ENCODE assay signal across 8 mouse cellular contexts in the genomic region with DNA sequence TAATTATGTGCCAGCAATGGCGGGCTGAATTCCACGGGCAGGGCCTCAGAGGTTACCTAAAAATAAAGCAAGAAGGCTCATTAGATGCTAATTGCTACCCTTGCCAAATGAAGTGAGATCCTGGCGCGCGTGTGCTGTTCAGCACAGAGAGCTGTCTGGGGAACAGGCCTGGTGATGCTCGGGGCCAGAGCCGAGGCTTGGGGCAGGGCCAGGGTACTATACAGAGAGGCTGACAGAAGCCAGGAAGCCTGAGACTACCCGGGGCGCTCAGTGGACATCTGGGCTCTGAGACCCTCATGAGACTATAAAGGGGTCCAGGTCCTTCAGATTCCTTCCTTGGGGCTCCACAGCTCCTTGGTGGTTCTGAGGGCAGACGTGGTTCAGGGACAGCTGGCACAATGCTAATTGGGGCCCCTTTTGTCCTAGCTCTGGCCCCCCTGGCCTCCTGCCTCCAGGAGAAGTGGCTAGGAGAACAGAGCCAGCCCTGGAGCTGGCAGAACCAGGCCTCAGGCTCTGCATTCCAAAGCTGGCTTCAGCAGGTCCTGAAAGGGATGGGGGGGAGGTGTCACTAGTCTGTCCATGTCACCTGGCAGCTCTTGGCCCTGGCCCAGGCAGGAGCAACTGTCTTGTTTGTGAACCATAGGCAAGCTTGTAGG.
DNase-seq lines count a peak whose midpoint lies in the region; ATAC-seq lines count a peak whose summit lies in the region.

No protein-coding gene starts in this region.

- no peak overlapping the region for H3K9ac ChIP-seq in embryonic facial prominence, embryonic 15.5 days
- H3K9ac ChIP-seq in neural tube, embryonic 12.5 days, result no peak overlapping the region

- no peaks in the 10 kb centered on the region for H3K36me3 ChIP-seq in embryonic facial prominence, embryonic 15.5 days
- no peaks in the 10 kb centered on the region for H3K36me3 ChIP-seq in neural tube, embryonic 12.5 days

- H3K4me1 ChIP-seq in embryonic facial prominence, embryonic 15.5 days, result peaks cover 22% of the 10 kb centered on the region
- peaks cover 23% of the 10 kb centered on the region for H3K4me1 ChIP-seq in neural tube, embryonic 12.5 days

- intact Hi-C loops in gastrocnemius, postnatal 14 days (cut with DNase I; ENCODE audit: low total_unique reads), result no loop called here
- intact Hi-C loops in heart, postnatal 25 days (cut with DNase I), result no loop called here
- intact Hi-C loops in left cerebral cortex, postnatal 10 days (cut with DNase I), result no loop called here

- peak; percentile 30 for DNase-seq in gastrocnemius, postnatal 14 days
- no peak for DNase-seq in gastrocnemius, adult 8-10 months (ENCODE audit: low spot score in 2 of 2)
- peak; percentile 14 for DNase-seq in heart, postnatal 25 days (ENCODE audit: low spot score)
- peak; percentile 49 to 62 for DNase-seq in left cerebral cortex, postnatal 10 days (ENCODE audit: extremely low spot score in 1 of 2, low spot score in 2 of 2)
- no peak for DNase-seq in T-cell, adult 2 months (ENCODE audit: low spot score)
- DNase-seq in thymus, postnatal 0 days (ENCODE audit: low spot score), result no peak

- H3K4me3 ChIP-seq in embryonic facial prominence, embryonic 15.5 days (replicated peaks), result no peak overlapping the region
- no peak overlapping the region for H3K4me3 ChIP-seq in neural tube, embryonic 12.5 days

- peak overlapping the region; percentile 73 for H3K27ac ChIP-seq in embryonic facial prominence, embryonic 15.5 days (replicated peaks)
- no peak overlapping the region for H3K27ac ChIP-seq in neural tube, embryonic 12.5 days

- H3K4me2 ChIP-seq in embryonic facial prominence, embryonic 15.5 days (replicated peaks), result peak overlapping the region; percentile 24; the same call in 1 of the 2 replicates
- H3K4me2 ChIP-seq in neural tube, embryonic 12.5 days (replicated peaks), result peak overlapping the region; percentile 27; the same call in 1 of the 2 replicates

- WGBS in embryonic facial prominence, embryonic 15.5 days, result 15% methylated on average over 10 of the region's 10 CpGs
- 11% methylated on average over 10 of the region's 10 CpGs for WGBS in neural tube, embryonic 12.5 days

- no peaks in the 10 kb centered on the region for H3K27me3 ChIP-seq in embryonic facial prominence, embryonic 15.5 days
- no peaks in the 10 kb centered on the region for H3K27me3 ChIP-seq in neural tube, embryonic 12.5 days (replicated peaks)

- peaks cover 1% of the 10 kb centered on the region; the same call in 1 of the 2 replicates for H3K9me3 ChIP-seq in embryonic facial prominence, embryonic 15.5 days (replicated peaks)
- 0 out of 2 replicates have a peak, but pooled peaks cover 2% of the 10 kb centered on the region for H3K9me3 ChIP-seq in neural tube, embryonic 12.5 days

- peak; percentile 69 for ATAC-seq in embryonic facial prominence, embryonic 15.5 days (ENCODE audit: insufficient number of reproducible peaks, low FRiP score, low TSS enrichment, low read depth)
- ATAC-seq in neural tube, embryonic 12.5 days (ENCODE audit: low FRiP score, low read depth), result peak; percentile 77

Comparison
In these comparisons a context has a peak if more than half of its experiments do, and no peak if none do; other contexts are left out.
1. DNase-seq: peak in gastrocnemius, postnatal 14 days (single experiment), heart, postnatal 25 days (single experiment) and left cerebral cortex, postnatal 10 days (2 of 2); none in gastrocnemius, adult 8-10 months (0 of 2), T-cell, adult 2 months (single experiment) and thymus, postnatal 0 days (single experiment).